Mouse (Mus musculus): ENCODE data around the gene Slpi. TPM values are rescaled to one million over a fixed set of nuclear protein-coding genes. Genes with fewer than 3 reads are reported as not detected.

Gene Slpi
- polyA plus RNA-seq, 1 experiment from 2014 or later, result 0.92 TPM

DNA sequence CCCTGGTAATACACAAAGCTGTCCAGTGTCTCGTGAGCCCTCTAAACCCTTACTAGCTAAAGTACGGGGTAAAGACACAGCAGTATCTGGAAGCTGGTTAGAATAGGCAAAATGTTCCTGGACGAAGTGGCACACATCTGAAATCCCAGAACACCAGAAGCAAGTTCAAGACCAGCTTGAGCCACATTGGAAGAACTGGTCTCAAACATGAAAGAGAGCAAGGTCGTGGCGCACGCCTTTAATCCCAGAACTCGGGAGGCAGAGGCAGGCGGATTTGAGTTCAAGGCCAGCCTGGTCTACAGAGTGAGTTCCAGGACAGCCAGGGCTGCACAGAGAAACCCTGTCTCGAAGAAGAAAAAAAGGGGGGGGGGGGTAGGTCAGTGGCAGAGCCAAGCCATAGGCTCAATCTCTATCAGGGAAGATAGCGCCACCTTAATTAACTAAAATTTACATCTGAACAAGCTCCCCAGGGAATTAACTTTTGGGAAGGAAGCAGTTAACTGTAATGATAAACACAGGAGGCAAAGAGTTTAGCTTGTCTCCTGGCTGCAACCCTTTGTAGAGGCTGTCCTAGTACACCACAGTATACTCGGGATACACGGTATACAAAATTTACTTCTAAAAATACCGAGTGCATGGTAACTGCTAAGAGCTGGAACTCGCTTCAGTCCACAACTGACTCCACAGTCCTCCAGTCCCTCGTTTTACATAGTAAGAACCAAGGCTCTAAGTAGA lies 41.2 kb upstream of the Slpi start:
- Histone ChIP-seq H3K4me1 (peaks cover 69% of the 10 kb centered on the region), H3K4me3 (no peak overlapping the region), H3K27me3 (ENCODE audit: insufficient read depth, poor library complexity, severe bottlenecking) (peaks cover 22% of the 10 kb centered on the region), H3K36me3 (peaks cover 40% of the 10 kb centered on the region), H3K27ac (peak overlapping the region; percentile 47; the same call in 1 of the 2 replicates), H3K9me3 (no peaks in the 10 kb centered on the region)
- WGBS, result 42% methylated on average over 15 of the region's 15 CpGs
- no peak for DNase-seq (ENCODE audit: low spot score)

DNA sequence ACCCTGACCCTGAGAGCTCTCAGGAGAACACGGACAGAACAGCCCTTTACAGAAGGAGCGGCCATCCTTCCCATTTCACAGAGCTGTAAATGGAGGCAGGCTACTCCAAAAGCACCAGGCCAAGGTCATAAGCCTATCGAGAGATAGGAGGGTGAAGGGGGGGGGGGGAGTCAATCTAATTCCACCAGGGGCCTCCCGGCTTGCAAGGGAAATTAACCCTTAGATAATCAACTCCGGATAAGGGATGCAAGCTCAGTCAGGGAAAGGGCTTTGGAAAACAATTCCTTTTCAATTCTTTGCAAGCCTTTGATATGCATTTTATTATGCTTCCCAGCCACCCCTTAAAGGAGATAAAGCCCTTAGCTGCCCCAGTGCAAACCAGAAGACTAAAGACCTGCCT lies 39.6 kb upstream of the Slpi start:
- H3K4me1 ChIP-seq, result peaks cover 58% of the 10 kb centered on the region
- DNase-seq (ENCODE audit: low spot score), result no peak
- H3K27me3 ChIP-seq (ENCODE audit: insufficient read depth, poor library complexity, severe bottlenecking), result peaks cover 22% of the 10 kb centered on the region
- H3K27ac ChIP-seq, result no peak overlapping the region
- 0 out of 2 replicates have a peak overlapping the region, but pooled peaks have one; percentile 3 for H3K4me3 ChIP-seq
- no peaks in the 10 kb centered on the region for H3K9me3 ChIP-seq
- 28% methylated on average over 5 of the region's 5 CpGs for WGBS
- H3K36me3 ChIP-seq, result peaks cover 51% of the 10 kb centered on the region

- H3K4me3 ChIP-seq, result no peak overlapping the region
- H3K4me1 ChIP-seq, result peaks cover 43% of the 10 kb centered on the region
- H3K9me3 ChIP-seq, result no peaks in the 10 kb centered on the region
- WGBS, result 76% methylated on average over 5 of the region's 5 CpGs
- peaks cover 22% of the 10 kb centered on the region for H3K27me3 ChIP-seq (ENCODE audit: insufficient read depth, poor library complexity, severe bottlenecking)
- H3K36me3 ChIP-seq, result peaks cover 52% of the 10 kb centered on the region
- DNase-seq (ENCODE audit: low spot score), result no peak
- H3K27ac ChIP-seq, result no peak overlapping the region
Measured at GRCm38 (mm10) chr2:164426952-164427351, 38.1 kb upstream of the Slpi start.

GRCm38 (mm10) chr2:164426121-164426520 lies 37.2 kb upstream of the Slpi start:
- H3K27me3 ChIP-seq (ENCODE audit: insufficient read depth, poor library complexity, severe bottlenecking), result peaks cover 22% of the 10 kb centered on the region
- peaks cover 35% of the 10 kb centered on the region for H3K4me1 ChIP-seq
- no peak for DNase-seq (ENCODE audit: low spot score)
- H3K4me3 ChIP-seq, result peak overlapping the region; percentile 22; the same call in 1 of the 2 replicates
- H3K27ac ChIP-seq, result no peak overlapping the region
- H3K36me3 ChIP-seq, result peaks cover 52% of the 10 kb centered on the region
- no peaks in the 10 kb centered on the region for H3K9me3 ChIP-seq
- 19% methylated on average over 12 of the region's 12 CpGs for WGBS

DNA sequence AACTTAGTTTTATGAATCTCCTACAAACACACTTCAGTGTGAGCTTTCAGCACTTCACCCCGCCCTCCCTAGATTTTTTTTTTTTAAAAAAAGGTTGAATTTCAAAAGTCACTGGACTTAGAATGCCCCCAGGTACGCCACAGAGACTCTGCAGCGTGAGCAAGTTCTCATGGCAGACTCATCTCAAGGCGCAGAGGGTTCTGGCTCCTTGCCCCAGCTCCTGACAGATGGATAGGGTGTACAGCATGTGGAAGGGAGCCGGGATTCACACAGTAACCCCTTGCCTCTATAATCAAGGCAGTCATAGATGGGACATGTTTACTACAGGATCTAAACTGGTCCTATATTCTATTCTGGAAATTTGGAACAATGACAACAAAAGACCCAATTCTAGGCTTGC lies 36.5 kb upstream of the Slpi start:
- no peak for DNase-seq (ENCODE audit: low spot score)
- Histone ChIP-seq H3K9me3 (no peaks in the 10 kb centered on the region), H3K36me3 (peaks cover 52% of the 10 kb centered on the region), H3K4me1 (peaks cover 28% of the 10 kb centered on the region), H3K4me3 (no peak overlapping the region), H3K27me3 (ENCODE audit: insufficient read depth, poor library complexity, severe bottlenecking) (peaks cover 22% of the 10 kb centered on the region), H3K27ac (no peak overlapping the region)
- WGBS, result 85% methylated on average over 5 of the region's 5 CpGs

DNA sequence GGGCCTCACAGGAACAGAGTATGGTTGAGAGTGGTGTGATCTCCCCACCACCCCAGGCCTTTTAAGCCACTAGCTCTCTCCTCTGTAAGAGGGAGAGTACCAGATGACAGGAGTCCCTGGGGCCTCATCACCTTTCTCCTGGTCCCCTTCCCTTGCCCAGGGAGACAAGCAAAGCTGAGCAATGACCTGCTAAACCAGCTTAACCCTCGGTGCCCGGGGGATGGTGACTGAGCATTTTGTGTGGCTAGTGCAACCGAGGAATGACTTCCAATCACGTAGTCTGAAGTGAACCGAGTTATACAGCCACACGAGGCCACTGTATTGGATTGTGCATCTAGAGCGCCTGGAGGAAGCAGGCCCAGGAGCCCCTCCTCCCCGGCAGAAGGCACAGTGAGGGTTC lies 35.5 kb upstream of the Slpi start:
- no peak overlapping the region for H3K4me3 ChIP-seq
- 83% methylated on average over 8 of the region's 8 CpGs for WGBS
- peaks cover 25% of the 10 kb centered on the region for H3K4me1 ChIP-seq
- H3K36me3 ChIP-seq, result peaks cover 50% of the 10 kb centered on the region
- no peak for DNase-seq (ENCODE audit: low spot score)
- H3K27ac ChIP-seq, result no peak overlapping the region
- no peaks in the 10 kb centered on the region for H3K9me3 ChIP-seq
- H3K27me3 ChIP-seq (ENCODE audit: insufficient read depth, poor library complexity, severe bottlenecking), result peaks cover 16% of the 10 kb centered on the region

DNA sequence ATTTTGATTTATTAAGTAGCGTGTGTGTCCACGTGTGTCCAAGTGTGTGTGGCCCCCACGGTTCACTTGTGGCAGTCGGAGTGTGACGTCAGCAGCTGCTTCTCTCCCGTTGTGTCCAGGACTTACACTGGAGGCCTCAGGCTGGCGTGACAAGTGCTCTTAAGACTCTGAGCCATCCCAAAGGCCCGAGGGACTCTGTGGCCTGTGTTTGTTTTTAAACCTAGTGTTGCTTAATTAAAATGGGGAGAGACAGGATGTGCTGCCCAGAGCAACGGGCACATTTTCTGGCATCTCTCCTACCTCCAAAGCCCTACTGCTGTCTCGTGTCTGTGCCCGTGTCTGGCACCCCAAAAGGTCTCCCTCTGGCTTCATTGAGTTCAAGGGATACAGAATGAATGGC lies 34.6 kb upstream of the Slpi start:
- peaks cover 41% of the 10 kb centered on the region for H3K36me3 ChIP-seq
- WGBS, result 86% methylated on average over 11 of the region's 11 CpGs
- H3K27me3 ChIP-seq (ENCODE audit: insufficient read depth, poor library complexity, severe bottlenecking), result peaks cover 8% of the 10 kb centered on the region
- no peak overlapping the region for H3K4me3 ChIP-seq
- no peak for DNase-seq (ENCODE audit: low spot score)
- H3K4me1 ChIP-seq, result peaks cover 22% of the 10 kb centered on the region
- H3K9me3 ChIP-seq, result no peaks in the 10 kb centered on the region
- H3K27ac ChIP-seq, result no peak overlapping the region

DNA sequence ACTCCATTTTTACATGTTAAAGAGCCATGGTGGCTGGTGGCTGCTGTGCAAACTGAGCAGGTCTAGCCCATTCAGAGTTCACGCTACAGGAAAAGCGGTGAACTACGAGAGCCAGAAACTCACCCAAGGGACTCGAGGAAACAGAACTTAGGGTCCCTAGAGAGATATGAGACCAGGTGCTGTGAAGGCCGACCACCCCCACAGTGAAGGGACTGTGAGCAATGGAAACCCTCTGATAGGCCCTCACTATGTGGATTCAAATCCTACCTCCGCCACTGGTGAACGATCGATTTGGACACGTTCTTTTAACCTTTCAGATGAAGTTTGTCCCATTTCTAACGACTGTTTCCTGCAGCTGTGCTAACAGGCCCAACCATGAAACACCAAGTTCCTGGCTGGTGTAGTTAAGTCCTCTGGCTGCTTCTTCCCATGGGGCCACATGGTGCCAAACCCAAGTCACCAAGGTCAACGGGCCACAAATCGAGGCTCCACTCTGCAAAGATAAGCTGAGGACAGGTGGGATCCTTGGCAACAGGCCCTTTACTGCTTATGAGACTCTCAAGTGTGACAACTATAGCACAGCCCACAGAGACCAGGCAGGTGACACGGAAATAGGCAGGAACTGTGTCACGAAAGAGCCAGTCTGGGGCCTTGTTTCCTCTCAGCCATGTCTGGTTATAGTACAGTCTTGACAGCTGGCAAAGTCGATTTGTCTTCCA lies 33.9 kb upstream of the Slpi start:
- Histone ChIP-seq H3K4me3 (no peak overlapping the region), H3K9me3 (no peaks in the 10 kb centered on the region), H3K4me1 (peaks cover 17% of the 10 kb centered on the region), H3K27ac (no peak overlapping the region), H3K36me3 (peaks cover 35% of the 10 kb centered on the region), H3K27me3 (ENCODE audit: insufficient read depth, poor library complexity, severe bottlenecking) (peaks cover 2% of the 10 kb centered on the region)
- DNase-seq (ENCODE audit: low spot score), result no peak
- 82% methylated on average over 15 of the region's 15 CpGs for WGBS

GRCm38 (mm10) chr2:164421979-164422378 lies 33.1 kb upstream of the Slpi start:
- H3K27me3 ChIP-seq (ENCODE audit: insufficient read depth, poor library complexity, severe bottlenecking), result no peaks in the 10 kb centered on the region
- H3K4me1 ChIP-seq, result peaks cover 17% of the 10 kb centered on the region
- peaks cover 29% of the 10 kb centered on the region; the same call in 1 of the 2 replicates for H3K36me3 ChIP-seq
- 0 out of 2 replicates have a peak overlapping the region, but pooled peaks have one; percentile 10 for H3K27ac ChIP-seq
- no peak for DNase-seq (ENCODE audit: low spot score)
- no peak overlapping the region for H3K4me3 ChIP-seq
- 87% methylated on average over 8 of the region's 8 CpGs for WGBS
- H3K9me3 ChIP-seq, result no peaks in the 10 kb centered on the region

DNA sequence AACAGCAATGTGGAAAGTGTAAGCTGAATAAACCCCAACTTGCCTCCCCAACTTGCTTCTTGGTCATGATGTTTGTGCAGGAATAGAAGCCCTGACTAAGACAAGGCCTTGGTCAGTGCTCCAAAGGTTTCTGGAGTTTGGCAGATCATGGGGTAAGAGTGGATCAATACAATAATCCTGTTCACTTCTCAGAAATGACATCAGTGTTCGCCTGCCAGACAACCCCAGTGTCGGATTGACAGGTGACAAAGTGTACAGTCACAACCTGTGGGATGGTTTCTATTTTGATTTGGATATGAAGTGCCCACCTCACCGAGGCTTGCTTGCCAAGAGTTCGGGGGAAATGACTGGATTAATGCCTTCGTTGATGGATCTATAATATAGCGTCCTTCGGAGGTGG lies 32.4 kb upstream of the Slpi start:
- Histone ChIP-seq H3K27ac (no peak overlapping the region), H3K4me1 (peaks cover 15% of the 10 kb centered on the region), H3K27me3 (ENCODE audit: insufficient read depth, poor library complexity, severe bottlenecking) (no peaks in the 10 kb centered on the region), H3K9me3 (no peaks in the 10 kb centered on the region), H3K36me3 (peaks cover 22% of the 10 kb centered on the region; the same call in 1 of the 2 replicates), H3K4me3 (no peak overlapping the region)
- no peak for DNase-seq (ENCODE audit: low spot score)
- 84% methylated on average over 7 of the region's 7 CpGs for WGBS

DNA sequence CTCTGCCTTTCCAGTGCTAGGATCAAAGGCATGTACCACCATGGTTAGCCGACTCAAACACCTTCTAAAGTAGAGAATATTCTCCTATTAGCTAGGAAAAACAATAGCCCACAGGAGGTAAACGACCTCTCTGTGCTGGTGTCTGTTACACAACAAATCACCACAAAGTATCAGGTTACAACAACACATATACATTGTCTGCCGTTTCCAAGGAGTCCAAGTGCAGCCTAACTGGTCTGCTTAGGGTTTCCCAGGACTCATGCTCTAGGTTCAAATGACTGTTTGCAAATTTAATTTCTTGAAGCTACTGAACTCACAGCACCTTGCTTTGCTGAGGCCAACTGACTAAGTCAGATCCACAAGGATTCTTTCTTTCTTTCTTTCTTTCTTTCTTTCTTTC lies 30.6 kb upstream of the Slpi start:
- Histone ChIP-seq H3K4me3 (no peak overlapping the region), H3K36me3 (peaks cover 10% of the 10 kb centered on the region; the same call in 1 of the 2 replicates), H3K27me3 (ENCODE audit: insufficient read depth, poor library complexity, severe bottlenecking) (peaks cover 18% of the 10 kb centered on the region), H3K27ac (no peak overlapping the region), H3K9me3 (no peaks in the 10 kb centered on the region), H3K4me1 (peaks cover 10% of the 10 kb centered on the region)
- 3% methylated on average over 3 of the region's 3 CpGs for WGBS
- DNase-seq (ENCODE audit: low spot score), result no peak

- peaks cover 28% of the 10 kb centered on the region for H3K27me3 ChIP-seq (ENCODE audit: insufficient read depth, poor library complexity, severe bottlenecking)
- DNase-seq (ENCODE audit: low spot score), result no peak
- no peak overlapping the region for H3K4me3 ChIP-seq
- no peak overlapping the region for H3K27ac ChIP-seq
- peaks cover 18% of the 10 kb centered on the region for H3K4me1 ChIP-seq
- WGBS, result 27% methylated on average over 3 of the region's 3 CpGs
- H3K9me3 ChIP-seq, result no peaks in the 10 kb centered on the region
- 0 out of 2 replicates have a peak, but pooled peaks cover under 1% of the 10 kb centered on the region for H3K36me3 ChIP-seq
Measured at GRCm38 (mm10) chr2:164418308-164418875, 29.5 kb upstream of the Slpi start.

GRCm38 (mm10) chr2:164417198-164417597 lies 28.3 kb upstream of the Slpi start:
- H3K9me3 ChIP-seq, result no peaks in the 10 kb centered on the region
- H3K27me3 ChIP-seq (ENCODE audit: insufficient read depth, poor library complexity, severe bottlenecking), result peaks cover 40% of the 10 kb centered on the region
- no peak for DNase-seq (ENCODE audit: low spot score)
- H3K4me1 ChIP-seq, result peaks cover 18% of the 10 kb centered on the region
- no peaks in the 10 kb centered on the region for H3K36me3 ChIP-seq
- no peak overlapping the region for H3K4me3 ChIP-seq
- WGBS, result 2% methylated on average over 2 of the region's 2 CpGs
- H3K27ac ChIP-seq, result no peak overlapping the region

Data from heart, embryonic 10.5 days (tissue).